Mouse (Mus musculus): Measurements from ENCODE around the gene Fam71f2. TPM values are rescaled to one million over a fixed set of nuclear protein-coding genes. Genes with fewer than 3 reads are reported as not detected.

Gene Fam71f2
- under 1 TPM in 1 of 2 experiments, not detected in 1; 0.44 TPM for total RNA-seq (2021)
- long read RNA-seq, experiment 1: 0 reads
- long read RNA-seq, experiment 2: 0 reads

DNA sequence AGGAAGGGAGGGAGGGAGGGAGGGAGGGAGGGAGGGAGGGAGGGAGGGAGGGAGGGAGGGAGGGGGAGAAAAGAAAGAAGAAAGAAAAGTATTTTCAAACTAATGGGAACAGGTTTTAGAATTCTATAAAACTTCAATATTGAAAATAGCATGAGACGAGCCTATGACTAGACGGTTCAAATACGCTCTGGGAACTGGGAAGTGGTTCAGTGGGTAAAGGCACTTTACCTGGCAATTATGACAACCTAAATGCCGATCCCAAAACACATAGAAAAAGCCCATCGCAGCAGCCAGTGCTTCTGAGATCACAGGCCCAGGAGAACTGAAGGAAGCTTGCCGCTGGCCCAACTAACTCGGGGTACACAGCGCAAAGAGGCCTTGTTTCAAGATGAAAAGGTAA lies at the start of gene Fam71f2:
TSS of gene Fam71f2 (plus strand) at position 301 of the 400 bp plus-strand sequence.
- no peak for DNase-seq (ENCODE audit: low spot score in 2 of 2)
- intact Hi-C loops (cut with DNase I): loop anchor here (1.0 to 5.0 kb wide), 3 partner anchors 38 to 112 kb away; partner anchors contain the start of gene Rbm28

GRCm38 (mm10) chr6:29230386-29230785 lies 49.0 kb upstream of the Fam71f2 start:
- no peak for DNase-seq (ENCODE audit: low spot score in 2 of 2)
- intact Hi-C loops (cut with DNase I): no loop called here

DNA sequence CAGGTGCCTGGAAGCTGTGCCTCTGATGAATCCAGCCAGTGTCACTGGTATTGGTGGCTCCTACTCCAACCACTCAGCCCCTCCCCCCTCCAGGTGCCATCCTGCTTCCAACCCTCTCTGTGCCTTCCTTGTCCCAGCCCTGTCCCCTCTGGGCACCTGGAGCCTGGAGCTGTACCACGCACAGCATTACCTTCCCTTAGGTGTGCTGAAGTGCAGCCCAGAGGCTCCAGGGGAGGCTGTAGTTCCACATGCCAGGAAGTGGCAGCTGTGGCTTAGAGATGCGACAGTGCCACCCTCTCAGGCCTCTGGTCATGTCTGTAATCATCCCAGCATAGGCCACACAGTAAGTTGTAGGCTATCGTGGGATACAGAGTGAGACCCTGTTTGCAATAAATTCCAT lies 47.6 kb upstream of the Fam71f2 start:
- intact Hi-C loops (cut with DNase I): no loop called here
- DNase-seq (ENCODE audit: low spot score in 2 of 2): no peak

DNA sequence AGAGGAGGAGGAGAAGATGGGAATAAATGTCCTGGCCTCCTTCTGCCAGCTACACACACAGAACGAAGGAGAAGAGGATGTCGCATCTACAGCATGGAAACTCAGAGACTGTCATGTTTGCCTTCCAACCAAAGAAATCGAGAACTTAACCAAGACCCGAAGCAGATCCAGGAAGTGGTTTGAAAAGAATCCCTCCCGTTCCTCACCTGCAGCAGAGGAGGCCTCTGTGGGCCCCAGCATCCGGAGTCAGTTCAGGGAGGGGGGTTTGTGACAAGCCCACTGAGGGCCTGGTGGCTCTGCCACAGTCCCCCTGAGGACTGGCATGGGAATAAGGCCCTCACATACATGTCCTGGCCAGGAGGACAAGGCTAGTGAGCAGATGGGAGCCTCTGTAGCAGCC lies 47.1 kb upstream of the Fam71f2 start:
- intact Hi-C loops (cut with DNase I): no loop called here
- DNase-seq (ENCODE audit: low spot score in 2 of 2): no peak

GRCm38 (mm10) chr6:29233710-29234109 lies 45.7 kb upstream of the Fam71f2 start:
- intact Hi-C loops (cut with DNase I): no loop called here

GRCm38 (mm10) chr6:29234272-29234671 lies 45.1 kb upstream of the Fam71f2 start:
- intact Hi-C loops (cut with DNase I): no loop called here
- no peak for DNase-seq (ENCODE audit: low spot score in 2 of 2)

More at GRCm38 (mm10) chr6:29233710-29234109, 45.7 kb upstream of the Fam71f2 start:
- no peak for DNase-seq (ENCODE audit: low spot score in 2 of 2)

DNA sequence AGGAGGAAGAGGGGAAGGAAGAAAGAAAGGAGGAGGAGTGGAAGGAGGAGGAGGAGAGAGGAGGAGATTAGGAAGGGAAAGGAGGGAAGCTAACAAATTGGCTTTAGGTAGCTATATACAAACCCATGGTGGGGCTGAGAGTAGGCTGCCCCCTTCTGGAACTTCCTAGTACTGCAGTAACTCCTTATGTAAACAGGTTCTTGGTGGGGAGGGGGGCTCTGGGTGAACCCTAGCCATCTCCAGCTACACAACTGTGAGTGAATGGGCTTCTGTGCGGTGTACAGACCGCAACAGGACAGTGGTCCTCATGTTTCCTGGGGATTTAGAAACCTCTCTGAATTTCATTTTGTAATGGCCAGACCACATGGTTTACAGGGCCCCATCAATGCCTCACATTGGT lies 38.6 kb upstream of the Fam71f2 start:
- intact Hi-C loops (cut with DNase I): loop anchor here (2.0 kb wide), 1 partner anchor 38 kb away; the partner anchor contains the start of gene Fam71f2
- peak; percentile 30 to 43 for DNase-seq (ENCODE audit: low spot score in 2 of 2)

- DNase-seq (ENCODE audit: low spot score in 2 of 2): no peak
- intact Hi-C loops (cut with DNase I): loop anchor here (2.0 kb wide), 1 partner anchor 37 kb away; the partner anchor contains the start of gene Fam71f2
Measured at GRCm38 (mm10) chr6:29241697-29242096, 37.7 kb upstream of the Fam71f2 start.

DNA sequence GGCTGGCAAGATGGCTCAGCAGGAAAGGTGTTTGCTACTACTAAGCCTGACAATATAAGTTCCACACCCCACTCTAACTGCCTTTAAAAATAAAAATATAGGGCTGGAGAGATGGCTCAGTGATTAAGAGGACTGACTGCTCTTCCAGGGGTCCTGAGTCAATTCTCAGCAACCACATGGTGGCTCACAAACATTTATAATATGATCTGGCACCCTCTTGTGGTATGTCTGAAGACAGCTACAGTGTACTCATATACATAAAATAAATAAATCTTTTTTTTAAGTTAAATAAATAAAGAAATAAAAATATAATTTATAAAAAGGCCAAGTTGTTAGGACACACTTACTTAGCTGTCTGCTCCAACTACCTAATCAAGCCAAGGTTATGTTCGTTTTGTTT lies 37.1 kb upstream of the Fam71f2 start:
- no peak for DNase-seq (ENCODE audit: low spot score in 2 of 2)
- intact Hi-C loops (cut with DNase I): no loop called here

GRCm38 (mm10) chr6:29245272-29246120 lies 33.9 kb upstream of the Fam71f2 start:
- DNase-seq (ENCODE audit: low spot score in 2 of 2): no peak
- intact Hi-C loops (cut with DNase I): no loop called here

DNA sequence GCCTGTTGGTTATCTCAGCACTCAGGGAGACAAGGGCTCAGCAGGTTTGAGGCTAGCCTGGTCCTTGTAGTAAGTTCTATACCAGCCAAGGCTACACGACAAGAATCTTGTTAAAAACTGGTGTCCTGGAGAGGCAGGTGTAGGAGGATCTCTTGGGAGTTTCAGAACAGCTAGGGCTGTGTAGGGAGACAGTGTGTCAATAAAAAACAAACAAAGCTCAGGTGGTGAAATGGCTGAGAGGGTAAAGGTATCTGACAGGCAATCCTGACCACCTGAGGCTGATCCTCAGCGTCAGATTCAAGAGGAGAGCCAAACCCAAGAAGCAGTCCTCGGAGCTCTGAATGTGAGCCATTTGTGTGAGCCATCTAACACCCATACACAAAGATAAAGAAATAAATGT lies 33.2 kb upstream of the Fam71f2 start:
- intact Hi-C loops (cut with DNase I): no loop called here

GRCm38 (mm10) chr6:29246585-29246984 lies 32.8 kb upstream of the Fam71f2 start:
- no peak for DNase-seq (ENCODE audit: low spot score in 2 of 2)
- intact Hi-C loops (cut with DNase I): no loop called here

More for the DNA sequence above, 33.2 kb upstream of the Fam71f2 start:
- no peak for DNase-seq (ENCODE audit: low spot score in 2 of 2)

DNA sequence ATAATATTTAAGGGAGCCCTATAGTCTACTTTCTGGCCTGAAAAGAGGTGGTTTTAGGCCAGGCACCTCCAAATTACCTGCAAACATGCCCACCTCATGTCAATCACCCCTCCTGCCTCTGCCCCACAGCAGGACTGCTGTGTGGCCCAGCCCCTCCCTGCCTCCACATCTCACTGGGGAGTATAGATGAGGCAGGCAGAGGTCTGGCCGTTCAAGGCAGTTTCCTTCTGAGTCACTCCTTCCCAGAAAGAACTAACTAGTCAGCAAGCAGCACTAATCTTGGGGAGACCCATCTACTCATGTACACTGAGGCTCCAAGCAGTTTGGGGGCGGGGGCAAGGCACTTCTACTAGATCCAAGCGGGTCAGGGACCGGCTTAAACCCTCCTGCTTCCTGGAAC lies 32.3 kb upstream of the Fam71f2 start:
- intact Hi-C loops (cut with DNase I): no loop called here
- no peak for DNase-seq (ENCODE audit: low spot score in 2 of 2)

DNA sequence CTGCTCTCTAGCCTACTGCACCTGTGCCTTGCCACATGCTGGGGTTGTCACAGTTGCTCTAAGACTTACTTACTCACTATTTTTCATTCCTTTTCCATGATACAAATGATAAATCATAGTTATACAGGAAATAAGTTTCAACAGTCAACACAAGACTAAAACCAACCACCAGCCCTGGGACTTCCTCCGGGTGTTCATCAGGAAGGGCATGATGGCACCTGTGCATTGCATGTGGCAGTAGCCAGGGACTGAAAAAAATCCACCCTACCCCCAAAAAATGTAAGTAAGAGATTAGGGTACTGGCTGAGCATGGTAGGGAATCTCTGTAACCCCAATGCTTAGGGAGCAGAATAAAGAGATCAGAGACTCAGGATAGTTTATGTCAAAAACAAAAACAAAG lies 20.0 kb upstream of the Fam71f2 start:
- intact Hi-C loops (cut with DNase I): no loop called here
- no peak for DNase-seq (ENCODE audit: low spot score in 2 of 2)

- intact Hi-C loops (cut with DNase I): no loop called here
- no peak for DNase-seq (ENCODE audit: low spot score in 2 of 2)
Measured at GRCm38 (mm10) chr6:29261831-29262230, 17.6 kb upstream of the Fam71f2 start.

DNA sequence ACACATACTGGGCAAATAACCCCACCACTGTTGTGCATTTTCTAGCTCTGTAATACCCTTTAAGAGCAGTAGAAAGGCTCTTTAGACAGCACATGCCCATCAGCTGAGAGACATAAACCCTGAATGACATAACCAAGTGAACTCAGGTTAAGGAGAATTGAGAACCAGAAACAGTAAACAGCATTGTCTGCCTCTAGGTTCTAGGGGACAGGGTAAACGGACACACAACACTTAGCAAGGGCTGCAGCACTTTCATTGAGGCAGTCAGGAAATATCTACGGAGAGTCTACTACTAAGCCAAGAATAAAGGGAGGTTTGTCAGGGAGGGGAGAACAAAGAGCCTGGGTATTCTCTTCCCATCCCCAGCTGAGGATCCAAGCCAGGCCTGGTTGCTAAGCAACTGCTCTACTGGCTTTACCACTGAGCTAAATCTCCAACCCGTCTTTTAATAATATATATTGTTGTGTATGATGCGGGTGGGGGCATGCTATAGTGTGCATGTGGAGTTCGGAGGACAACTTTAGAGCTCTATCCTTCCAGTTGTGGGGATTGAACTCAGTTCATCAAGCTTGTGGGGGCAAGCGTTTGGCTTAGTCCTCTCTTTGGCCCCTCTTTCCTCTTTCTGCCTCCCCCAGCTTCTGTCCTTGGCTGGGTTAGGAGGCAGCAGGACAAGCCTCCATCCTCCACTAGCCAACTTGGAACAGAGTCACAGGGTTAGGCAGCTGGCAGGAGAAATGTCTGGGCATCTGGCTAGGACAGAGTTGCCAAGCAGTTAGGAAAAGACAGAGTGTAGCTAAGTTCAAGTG lies 15.5 kb upstream of the Fam71f2 start:
- peak; percentile 48 to 58 for DNase-seq (ENCODE audit: low spot score in 2 of 2)
- intact Hi-C loops (cut with DNase I): no loop called here

DNA sequence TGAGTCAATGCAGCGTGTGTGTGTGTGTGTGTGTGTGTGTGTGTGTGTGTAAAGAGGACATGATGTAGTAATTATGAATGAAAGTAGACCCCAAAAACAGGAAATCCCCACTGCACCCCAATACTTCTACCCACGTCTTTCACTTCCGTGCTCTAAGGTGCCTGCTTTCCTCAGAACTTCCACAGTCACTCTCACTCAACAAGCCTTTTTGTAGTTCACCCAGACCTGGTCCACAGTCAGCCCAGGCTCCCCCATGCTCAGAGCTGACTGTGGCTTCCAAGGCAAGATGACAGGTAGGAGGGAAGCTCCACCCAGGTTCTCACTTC lies 15.0 kb upstream of the Fam71f2 start:
- intact Hi-C loops (cut with DNase I): no loop called here
- DNase-seq (ENCODE audit: low spot score in 2 of 2): no peak

DNA sequence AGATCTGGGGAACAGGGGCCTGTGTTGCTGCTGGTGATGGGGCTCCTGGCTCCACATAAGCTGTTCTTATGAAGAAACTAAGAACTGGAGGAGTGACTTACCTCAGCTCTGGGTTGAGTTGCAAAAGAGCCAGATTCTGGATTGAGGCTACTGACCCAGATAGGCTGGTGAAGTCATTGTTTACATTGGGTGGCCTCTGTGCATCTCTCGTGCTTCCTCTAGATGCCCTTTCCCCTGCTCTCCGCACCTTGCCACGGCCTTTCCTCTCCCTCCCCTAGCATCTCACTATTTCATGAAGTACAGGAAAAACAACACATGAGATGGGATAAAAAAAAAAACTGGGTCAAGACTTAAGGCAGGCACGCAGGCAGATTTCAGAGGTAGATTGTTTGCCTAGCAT lies 12.5 kb upstream of the Fam71f2 start:
- intact Hi-C loops (cut with DNase I): no loop called here
- DNase-seq (ENCODE audit: low spot score in 2 of 2): no peak

DNA sequence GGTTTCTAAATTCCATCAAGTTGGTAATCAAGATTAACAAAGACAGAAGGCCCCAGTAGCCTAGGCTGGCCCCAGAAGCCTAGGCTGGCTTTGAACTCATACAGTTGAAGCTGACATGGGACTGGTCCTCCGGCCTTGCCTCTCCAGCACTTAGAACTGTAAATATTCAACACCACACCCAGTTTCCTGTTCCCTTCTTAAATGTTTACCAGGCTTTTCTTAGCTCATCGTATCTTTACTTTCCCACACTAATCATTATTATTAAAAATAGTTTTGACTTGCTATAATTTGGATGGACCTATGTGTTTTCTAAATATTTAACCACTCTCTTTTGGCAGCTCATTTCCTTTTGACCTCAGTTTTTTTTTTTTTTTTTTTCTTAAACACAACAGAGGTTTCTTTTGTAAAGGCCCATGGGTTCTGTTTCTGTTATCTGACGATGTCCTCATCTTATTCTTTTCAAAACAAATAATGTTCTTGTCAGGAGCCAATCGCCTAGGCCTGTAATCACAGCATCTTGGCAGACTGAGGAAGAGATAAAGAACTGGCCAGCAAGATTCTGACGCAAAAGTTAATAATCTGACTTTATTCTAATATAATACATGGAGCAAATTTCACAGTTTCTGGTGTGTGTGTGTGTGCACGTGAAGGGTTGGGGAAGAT lies 10.3 kb upstream of the Fam71f2 start:
- DNase-seq (ENCODE audit: low spot score in 2 of 2): no peak
- intact Hi-C loops (cut with DNase I): no loop called here

GRCm38 (mm10) chr6:29270961-29271360 lies 8.4 kb upstream of the Fam71f2 start:
- DNase-seq (ENCODE audit: low spot score in 2 of 2): no peak
- intact Hi-C loops (cut with DNase I): no loop called here
